Mouse (Mus musculus): ENCODE measurements around the gene Cd22.
"Not testable (repeated sequence)": the region's sequence is repeated elsewhere in the genome, so short reads cannot be mapped to it uniquely, and the experiment has no call there.

The Cd22 gene

DNA sequence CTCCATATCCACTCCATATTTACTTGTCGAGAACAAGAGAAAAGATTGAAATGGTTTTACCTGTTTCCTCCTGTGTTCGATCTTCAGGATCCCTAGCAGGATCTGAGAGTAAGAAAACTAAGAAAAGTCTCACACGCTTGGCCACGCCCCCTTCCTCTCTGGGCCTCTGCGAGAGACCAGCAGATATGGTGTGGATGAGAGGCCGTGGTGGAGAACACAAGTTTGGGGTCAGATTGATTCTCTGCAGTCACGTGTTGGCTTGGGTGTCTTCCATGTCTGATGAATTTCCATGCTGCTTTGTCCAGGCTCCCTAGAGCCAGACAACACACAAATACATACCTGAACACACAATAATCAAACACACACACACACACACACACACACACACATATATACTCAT lies at the start of gene Cd22:
Cd22 (minus strand) TSS at position 167 of the 400 bp plus-strand sequence.
- no peak for DNase-seq (ENCODE audit: low spot score)

DNA sequence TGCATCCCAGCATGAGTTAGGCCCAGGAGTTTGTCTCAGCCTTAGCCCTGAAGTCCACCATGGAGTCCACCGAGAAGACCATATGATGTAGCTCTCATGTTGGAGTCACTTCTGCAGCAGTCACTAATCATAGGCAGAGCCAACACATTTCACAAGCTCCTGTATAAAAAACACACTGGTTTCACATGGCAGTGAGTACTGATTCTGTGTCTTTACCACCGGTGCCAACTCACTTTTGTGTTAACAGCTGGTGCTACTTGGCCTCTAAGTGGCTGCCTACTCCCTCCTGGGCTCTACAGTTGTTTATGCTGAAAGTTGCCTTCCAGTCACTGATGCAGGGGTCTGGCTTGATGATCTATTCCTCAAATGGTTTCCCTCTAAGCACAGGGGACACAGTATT lies 44.4 kb upstream of the Cd22 start, which contains the start of gene Hamp2:
Hamp2 (minus strand) TSS at position 101 of the 400 bp plus-strand sequence.
- not testable (repeated sequence) for DNase-seq (ENCODE audit: low spot score)

DNA sequence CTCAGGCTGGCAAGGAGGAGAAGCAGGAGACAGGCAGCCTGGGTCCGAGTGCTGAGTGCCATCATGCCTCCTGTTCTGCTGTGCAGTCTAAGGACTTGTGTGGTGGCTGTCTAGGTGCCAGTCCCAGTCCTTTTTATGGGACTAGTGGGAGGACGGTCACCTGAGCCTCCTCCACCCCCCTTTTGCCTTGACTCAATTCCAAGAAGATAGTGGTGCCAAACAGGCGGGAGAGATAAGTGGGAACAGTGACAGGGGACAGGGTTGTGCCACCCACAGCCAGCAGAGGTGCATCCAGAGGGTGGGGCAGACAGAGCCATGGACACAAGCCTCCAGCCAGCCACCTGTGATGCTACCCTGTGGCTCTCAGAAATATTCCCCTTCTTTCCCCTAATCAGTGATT lies 43.9 kb upstream of the Cd22 start:
- DNase-seq (ENCODE audit: low spot score), result no peak

DNA sequence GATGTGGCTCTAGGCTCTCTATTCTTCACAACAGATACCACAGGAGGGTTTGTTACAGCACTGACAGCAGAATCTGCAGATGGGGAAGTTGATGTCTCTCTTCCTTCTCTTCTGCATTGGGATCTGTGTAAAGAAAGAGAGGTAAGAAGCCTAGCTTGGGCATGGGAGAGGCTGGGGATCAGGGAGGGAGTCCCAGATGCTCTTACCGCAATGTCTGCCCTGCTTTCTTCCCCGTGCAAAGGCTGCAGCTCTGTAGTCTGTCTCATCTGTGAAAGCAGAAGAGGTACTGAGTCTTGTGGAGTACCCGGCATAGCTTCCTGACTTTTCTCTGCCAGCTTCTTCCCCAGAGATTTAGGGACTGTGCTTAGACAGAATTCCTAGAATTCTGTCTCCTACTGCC lies 42.3 kb upstream of the Cd22 start:
- DNase-seq (ENCODE audit: low spot score), result not testable (repeated sequence)

GRCm38 (mm10) chr7:30920217-30920616 lies 40.1 kb upstream of the Cd22 start:
- DNase-seq (ENCODE audit: low spot score), result peak; percentile 66

GRCm38 (mm10) chr7:30917219-30917618 lies 37.1 kb upstream of the Cd22 start:
- no peak for DNase-seq (ENCODE audit: low spot score)

GRCm38 (mm10) chr7:30916713-30917112 lies 36.6 kb upstream of the Cd22 start:
- DNase-seq (ENCODE audit: low spot score), result no peak

DNA sequence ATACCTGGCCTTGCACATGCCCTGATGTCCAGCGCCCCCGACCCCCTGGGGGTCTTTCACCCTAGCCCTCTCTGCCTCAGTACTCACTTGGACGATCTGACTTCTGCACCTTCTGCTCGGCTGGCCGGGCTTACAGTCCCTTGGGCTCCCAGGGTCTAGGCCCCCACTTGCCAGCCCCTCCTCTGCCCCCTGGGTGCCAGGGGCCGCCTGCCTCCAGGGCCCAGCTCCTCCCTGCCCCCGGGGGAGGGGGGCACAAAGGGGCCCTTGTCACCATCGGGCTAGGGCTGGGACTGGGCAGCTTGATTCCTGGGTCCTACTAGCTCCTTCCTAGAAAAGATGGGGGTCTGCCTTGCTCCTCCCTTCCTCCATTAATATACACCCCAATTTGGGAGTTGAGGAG lies 34.6 kb upstream of the Cd22 start, which contains the start of gene Mag:
Mag (minus strand) TSS at position 142 of the 400 bp plus-strand sequence.
- DNase-seq (ENCODE audit: low spot score), result no peak

- DNase-seq (ENCODE audit: low spot score), result peak; percentile 40
Measured at GRCm38 (mm10) chr7:30909773-30910172, 29.6 kb upstream of the Cd22 start.

DNA sequence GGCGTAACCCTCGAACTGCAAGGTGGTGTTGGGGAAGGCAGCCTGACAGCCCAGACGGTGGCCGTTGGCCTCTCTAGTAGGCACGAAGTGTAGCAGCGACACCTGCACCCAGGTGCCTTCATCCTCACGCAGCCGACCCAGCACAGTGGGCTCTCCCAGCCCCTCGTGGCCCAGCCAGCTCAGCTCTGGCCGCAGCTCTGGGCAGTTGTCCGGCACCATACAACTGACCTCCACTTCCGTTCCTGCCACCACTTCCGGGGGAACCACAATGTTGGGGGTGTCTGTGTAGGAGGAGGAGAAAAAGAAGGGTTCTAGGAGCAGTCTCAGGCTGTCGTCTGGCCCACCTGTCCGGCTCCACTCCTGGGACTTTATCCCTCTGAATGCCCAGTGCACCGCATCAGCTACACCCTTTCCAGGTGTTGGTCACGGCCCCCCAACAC lies 28.9 kb upstream of the Cd22 start:
- DNase-seq (ENCODE audit: low spot score), result no peak

GRCm38 (mm10) chr7:30908277-30908991 lies 28.3 kb upstream of the Cd22 start:
- DNase-seq (ENCODE audit: low spot score), result no peak

GRCm38 (mm10) chr7:30904042-30904441 lies 23.9 kb upstream of the Cd22 start:
- peak; percentile 12 for DNase-seq (ENCODE audit: low spot score)

DNA sequence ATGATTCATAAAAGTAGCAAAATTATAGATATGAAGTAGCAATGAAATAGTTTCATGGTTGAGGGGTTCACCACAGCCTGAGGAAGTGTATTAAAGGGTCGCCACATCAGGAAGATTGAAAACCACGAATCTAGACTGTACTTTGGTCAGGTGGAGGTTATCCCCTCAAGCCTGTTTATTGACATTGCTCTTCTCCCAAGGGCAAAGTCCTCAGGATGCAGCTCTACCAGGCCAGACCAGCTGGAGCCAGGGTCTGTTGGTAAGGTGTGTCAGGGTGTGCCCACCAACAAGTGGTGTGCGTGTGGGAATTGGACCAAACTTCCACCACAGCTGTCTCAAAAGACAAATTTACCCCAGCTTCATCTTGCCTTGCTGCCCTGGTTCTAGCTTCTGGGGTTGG lies 15.1 kb upstream of the Cd22 start:
- no peak for DNase-seq (ENCODE audit: low spot score)

- no peak for DNase-seq (ENCODE audit: low spot score)
Measured at GRCm38 (mm10) chr7:30892515-30892914, 12.4 kb upstream of the Cd22 start.

DNA sequence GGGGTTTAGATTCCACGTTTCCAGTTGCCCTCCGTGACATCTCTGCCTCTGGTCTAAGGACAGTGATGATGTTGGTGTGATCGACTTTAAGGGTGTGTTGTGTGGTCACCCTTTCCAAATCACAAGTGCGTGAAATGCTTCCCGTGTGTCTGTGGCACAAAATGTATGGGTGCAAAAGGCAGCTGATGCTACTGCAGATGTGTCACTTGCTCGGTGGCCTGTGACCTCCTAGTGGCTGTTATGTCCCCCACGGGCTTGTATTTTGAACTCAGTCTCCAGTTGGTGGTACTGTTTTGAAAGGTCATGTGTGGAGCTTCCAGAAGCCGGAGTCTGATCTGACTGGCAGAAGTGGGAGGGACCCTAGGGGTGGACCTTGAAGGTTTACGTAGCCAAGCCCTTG lies 11.6 kb upstream of the Cd22 start:
- no peak for DNase-seq (ENCODE audit: low spot score)

GRCm38 (mm10) chr7:30890681-30891080 lies 10.5 kb upstream of the Cd22 start:
- DNase-seq (ENCODE audit: low spot score), result no peak

- DNase-seq (ENCODE audit: low spot score), result no peak
Measured at GRCm38 (mm10) chr7:30888786-30889185, 8.6 kb upstream of the Cd22 start.

GRCm38 (mm10) chr7:30887568-30888188 lies 7.5 kb upstream of the Cd22 start:
- peak; percentile 37 for DNase-seq (ENCODE audit: low spot score)

- DNase-seq (ENCODE audit: low spot score), result no peak
Measured at GRCm38 (mm10) chr7:30886852-30887251, 6.7 kb upstream of the Cd22 start.

- DNase-seq (ENCODE audit: low spot score), result no peak
Measured at GRCm38 (mm10) chr7:30884047-30884446, 3.9 kb upstream of the Cd22 start.

DNA sequence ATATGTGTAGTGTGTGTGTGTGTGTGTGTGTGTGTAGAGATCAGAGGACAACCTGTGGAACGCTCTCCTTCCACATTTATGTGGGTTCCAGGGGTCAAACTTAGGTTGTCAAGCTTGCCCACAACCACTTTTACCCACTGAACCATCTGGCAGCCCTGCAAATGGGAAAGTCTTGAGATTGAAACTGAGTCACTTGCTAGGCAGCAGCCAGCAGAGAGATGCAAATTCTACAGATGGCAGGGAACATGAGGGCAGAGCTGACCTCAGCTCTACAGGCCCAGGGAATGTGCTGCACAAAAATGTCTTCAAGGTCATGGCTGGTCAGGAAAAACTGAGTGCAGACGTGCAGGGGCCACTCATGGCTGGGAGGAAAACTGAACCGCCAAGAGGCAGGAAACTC lies 1.2 kb upstream of the Cd22 start:
- DNase-seq (ENCODE audit: low spot score), result no peak

DNA sequence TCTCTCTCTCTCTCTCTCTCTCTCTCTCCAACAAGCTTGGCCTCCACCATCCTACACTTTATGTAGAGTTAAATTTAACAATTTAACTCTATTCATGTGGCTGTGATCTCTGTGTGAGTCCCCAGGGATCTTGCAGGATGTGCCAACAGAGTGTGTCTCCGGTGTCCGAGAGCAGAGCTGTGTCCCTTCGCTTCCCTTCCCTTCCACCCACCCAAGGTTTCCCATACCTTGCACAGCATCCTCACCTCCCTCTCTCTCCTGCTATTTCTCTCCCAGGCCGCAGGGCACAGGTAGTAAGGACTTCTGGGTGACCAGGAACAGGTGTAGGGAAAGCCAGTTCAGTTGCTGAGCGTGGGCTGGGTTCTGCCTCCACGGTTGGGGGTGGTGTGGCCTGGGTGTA lies 1.2 kb downstream of the Cd22 start:
- DNase-seq (ENCODE audit: low spot score), result no peak

DNA sequence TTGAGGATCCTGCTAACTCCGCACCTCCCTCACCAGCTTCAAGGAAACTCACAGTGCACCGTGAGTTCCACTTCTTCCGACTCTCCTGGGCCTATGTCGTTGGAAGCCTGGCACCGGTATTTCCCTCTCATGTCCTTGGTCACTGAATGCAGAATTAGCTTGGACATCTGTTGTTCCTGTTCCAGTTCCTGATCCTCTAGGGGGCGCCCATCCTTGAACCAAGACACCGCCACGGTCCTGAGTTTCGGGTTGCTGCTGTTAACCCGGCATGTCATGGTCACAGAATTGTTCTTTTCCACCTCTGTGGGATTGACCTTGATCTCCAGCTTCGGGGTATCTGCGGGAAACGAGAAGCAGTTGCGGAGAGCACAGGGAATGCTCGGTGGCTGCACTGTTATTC lies 7.1 kb downstream of the Cd22 start:
- DNase-seq (ENCODE audit: low spot score), result peak; percentile 57

GRCm38 (mm10) chr7:30863386-30863785 lies 16.8 kb downstream of the Cd22 start:
- no peak for DNase-seq (ENCODE audit: low spot score)
